Mouse (Mus musculus) bone marrow, adult 2 months (tissue): Measurements from ENCODE around the gene Gm45618.

Experiments
- CTCF ChIP-seq: fragments of 200-500 bp; IDR thresholded peaks from 2 replicates; pipeline ENCODE4 v1.5.1; 2011; ENCODE audit warnings: low read length, control low read depth; ENCODE audit not compliant: control insufficient read depth, insufficient read depth
- POLR2A ChIP-seq: fragments of 200-500 bp; IDR thresholded peaks from 2 replicates; pipeline ENCODE4 v1.6.1; 2011; ENCODE audit warnings: low read depth, mild to moderate bottlenecking, control low read depth, low read length, borderline replicate concordance; ENCODE audit not compliant: control insufficient read depth

DNA sequence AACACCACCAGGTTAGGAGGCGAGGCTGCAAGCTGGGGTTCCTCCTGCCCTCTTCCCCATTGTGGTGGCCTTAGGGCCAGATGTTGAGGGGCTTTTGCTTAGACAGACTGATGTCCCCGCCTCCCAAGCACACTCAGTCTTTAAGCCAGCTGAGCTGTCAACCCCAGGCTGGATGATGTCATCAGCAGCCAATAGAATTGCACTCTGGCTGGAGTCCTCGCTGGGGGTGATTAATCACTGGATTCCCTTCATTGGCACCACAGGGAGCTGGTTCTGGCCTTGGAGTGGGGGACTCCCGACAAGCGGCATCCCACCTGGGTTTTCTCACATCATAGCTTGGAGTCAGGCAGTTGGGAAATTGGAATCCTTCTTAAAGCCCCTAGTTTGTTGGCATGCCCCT, 31.6 kb downstream of the Gm45618 start:
- no peak for TF ChIP-seq POLR2A
- TF ChIP-seq CTCF, result no peak
